Mouse (Mus musculus) intestine, embryonic 16.5 days (tissue): ENCODE results near the gene Cd99l2. TPM values are rescaled to one million over a fixed set of nuclear protein-coding genes. Genes with fewer than 3 reads are reported as not detected.

ENCODE experiments used
- ATAC-seq: fragments of 200-750 bp; cut with Nextera tagmentation; 2 replicates; pipeline ENCODE4 v1.8.0; 2017; ENCODE audit warnings: moderate TSS enrichment, moderate library complexity
- H3K27ac ChIP-seq: fragments of 300-500 bp; sonication (generic); 2 replicates; pipeline ENCODE4 v1.5.1; 2014; ENCODE audit warnings: mild to moderate bottlenecking, low read length
- H3K27me3 ChIP-seq: fragments of 300-500 bp; sonication (generic); replicated peaks from 2 replicates; pipeline ENCODE4 v1.6.1; 2014; ENCODE audit warnings: low read length, control low read depth, mixed read lengths; ENCODE audit not compliant: control insufficient read depth, insufficient read depth
- H3K36me3 ChIP-seq: fragments of 300-500 bp; sonication (generic); 2 replicates; pipeline ENCODE4 v1.6.1; 2014; ENCODE audit warnings: low read length, control low read depth; ENCODE audit not compliant: control insufficient read depth, insufficient read depth
- H3K4me1 ChIP-seq: fragments of 300-500 bp; sonication (generic); 2 replicates; pipeline ENCODE4 v1.6.1; 2014; ENCODE audit warnings: low read length, control low read depth, mixed read lengths; ENCODE audit not compliant: control insufficient read depth, insufficient read depth
- H3K4me2 ChIP-seq: fragments of 300-500 bp; sonication (generic); 2 replicates; pipeline ENCODE4 v1.6.1; 2014; ENCODE audit warnings: low read depth, low read length, control low read depth
- H3K4me3 ChIP-seq: fragments of 300-500 bp; sonication (generic); 2 replicates; pipeline ENCODE4 v1.5.1; 2014; ENCODE audit warnings: mild to moderate bottlenecking, low read length
- H3K9ac ChIP-seq: fragments of 300-500 bp; sonication (generic); 2 replicates; pipeline ENCODE4 v1.6.1; 2014; ENCODE audit warnings: low read depth, low read length
- H3K9me3 ChIP-seq: fragments of 300-500 bp; sonication (generic); 2 replicates; pipeline ENCODE4 v1.6.1; 2016; ENCODE audit warnings: low read length, control low read depth; ENCODE audit not compliant: control insufficient read depth
- WGBS: fragments of 180-500 bp; shearing (Covaris S2); extraction: QIAGEN DNeasy Blood & Tissue Kit; methylation state at CpG from one replicate; pipeline ENCODE4 v1.1.7; 2014; 5-methylcytosine and 5-hydroxymethylcytosine counted together
- microRNA-seq: library from miRNA; unstranded; fragments of <30 nt; microRNA quantifications from one replicate; pipeline ENCODE4, GENCODE M21; 2016
- polyA plus RNA-seq: library from polyadenylated mRNA; unstranded; fragments of >200 nt; fragmentation: Nextera tagmentation; extraction: Ambion mirVana; gene quantifications from 2 replicates; pipeline ENCODE4 v1.2.1, GENCODE M21; 2015

Cd99l2 gene
- polyA plus RNA-seq, 1 experiment from 2014 or later: 22.0 TPM

DNA sequence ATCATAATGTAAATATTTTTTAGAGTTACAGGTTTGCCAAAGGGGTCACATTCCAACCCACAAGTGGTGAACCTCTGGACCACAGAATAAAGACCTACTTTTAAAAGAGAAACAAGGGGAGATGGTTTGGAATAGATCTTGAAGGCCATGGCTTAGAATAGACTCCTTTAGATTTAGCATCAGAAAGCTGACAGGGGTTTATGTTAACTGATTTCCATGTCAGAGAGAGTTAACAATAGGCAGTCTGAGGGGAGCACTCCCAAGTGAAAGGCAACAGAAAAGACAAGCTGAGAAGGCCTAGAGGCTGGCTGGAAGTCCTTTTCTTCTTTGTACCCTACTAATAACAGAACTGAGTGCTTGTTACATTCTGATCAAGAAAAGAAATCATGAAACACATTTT lies 86.4 kb downstream of the Cd99l2 start:
- no peak for ATAC-seq

DNA sequence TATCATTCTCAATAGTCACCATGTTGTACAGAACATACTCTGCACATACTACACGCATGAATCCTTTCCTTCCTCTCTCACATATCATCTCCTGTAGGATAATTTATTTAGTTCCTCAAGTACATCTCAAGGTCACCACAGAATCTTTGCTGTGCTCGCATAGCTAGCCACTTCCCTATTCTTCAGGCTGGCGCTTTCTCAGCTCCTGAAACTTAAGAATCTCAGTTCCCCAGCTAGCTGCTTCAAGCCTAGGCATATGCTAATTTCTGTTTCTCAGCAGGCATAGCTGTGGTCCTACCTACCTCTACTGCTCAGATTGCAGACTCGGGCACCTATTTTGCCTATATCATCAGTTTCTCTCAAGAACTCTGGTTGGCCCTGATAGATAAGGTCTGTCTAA lies 96.3 kb downstream of the Cd99l2 start:
- H3K9ac ChIP-seq: no peak overlapping the region
- ATAC-seq: no peak
- H3K36me3 ChIP-seq: no peaks in the 10 kb centered on the region
- H3K4me3 ChIP-seq: no peak overlapping the region
- WGBS: 75% methylated on average over 4 of the region's 4 CpGs
- no peaks in the 10 kb centered on the region for H3K27me3 ChIP-seq
- no peaks in the 10 kb centered on the region for H3K9me3 ChIP-seq
- H3K4me2 ChIP-seq: no peak overlapping the region
- no peaks in the 10 kb centered on the region for H3K4me1 ChIP-seq
- no peak overlapping the region for H3K27ac ChIP-seq

More for the DNA sequence above, 86.4 kb downstream of the Cd99l2 start:
- no peak overlapping the region for H3K4me2 ChIP-seq
- no peaks in the 10 kb centered on the region for H3K27me3 ChIP-seq
- no peak overlapping the region for H3K9ac ChIP-seq
- no peaks in the 10 kb centered on the region for H3K9me3 ChIP-seq
- H3K27ac ChIP-seq: no peak overlapping the region
- no peaks in the 10 kb centered on the region for H3K36me3 ChIP-seq
- H3K4me1 ChIP-seq: no peaks in the 10 kb centered on the region
- no peak overlapping the region for H3K4me3 ChIP-seq

DNA sequence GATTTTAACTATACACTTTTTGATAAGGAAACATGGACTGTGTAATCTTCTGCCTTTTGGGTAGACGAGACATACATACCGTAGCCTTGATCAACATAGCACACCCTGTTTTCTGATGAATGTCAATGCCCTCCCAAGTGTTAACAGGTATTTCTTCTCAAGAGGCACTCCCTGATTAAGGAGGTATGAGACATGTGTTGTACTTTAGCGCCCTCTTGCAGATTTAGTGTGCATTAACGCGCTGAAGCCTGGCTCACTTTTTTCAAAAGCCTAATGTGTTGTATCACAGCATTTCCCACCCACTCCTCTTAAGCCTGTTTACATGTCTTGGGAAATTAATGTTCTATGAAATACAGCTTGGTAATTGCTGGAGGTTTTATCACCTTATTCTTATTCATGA lies 111.1 kb downstream of the Cd99l2 start:
- Histone ChIP-seq H3K4me3 (no peak overlapping the region), H3K36me3 (no peaks in the 10 kb centered on the region), H3K27ac (no peak overlapping the region), H3K27me3 (no peaks in the 10 kb centered on the region), H3K4me2 (no peak overlapping the region), H3K9me3 (no peaks in the 10 kb centered on the region), H3K9ac (no peak overlapping the region), H3K4me1 (no peaks in the 10 kb centered on the region)
- 41% methylated on average over 5 of the region's 5 CpGs for WGBS
- ATAC-seq: no peak

DNA sequence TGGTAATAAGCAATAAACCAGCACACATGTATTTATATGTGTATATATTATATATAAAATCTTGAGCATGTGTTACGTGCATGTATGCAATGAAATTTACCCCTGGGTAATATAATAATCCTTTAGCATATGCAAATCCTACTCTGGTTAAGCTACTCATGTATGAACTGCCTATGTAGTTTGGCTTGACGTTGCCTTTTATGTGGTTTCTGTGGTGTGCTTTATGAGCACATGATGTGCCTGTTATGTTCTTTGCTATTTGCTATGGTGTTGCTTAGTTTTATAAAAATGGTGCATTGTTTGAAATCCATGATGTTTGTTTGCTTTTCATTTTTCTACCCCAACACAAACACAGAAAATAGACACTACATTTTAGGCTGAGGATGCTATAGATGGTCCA lies 114.2 kb downstream of the Cd99l2 start:
- Histone ChIP-seq H3K36me3 (no peaks in the 10 kb centered on the region), H3K4me2 (no peak overlapping the region), H3K4me1 (no peaks in the 10 kb centered on the region), H3K9me3 (no peaks in the 10 kb centered on the region), H3K9ac (no peak overlapping the region), H3K27me3 (no peaks in the 10 kb centered on the region), H3K4me3 (no peak overlapping the region), H3K27ac (no peak overlapping the region)
- WGBS: 79% methylated on average over 2 of the region's 2 CpGs
- no peak for ATAC-seq

DNA sequence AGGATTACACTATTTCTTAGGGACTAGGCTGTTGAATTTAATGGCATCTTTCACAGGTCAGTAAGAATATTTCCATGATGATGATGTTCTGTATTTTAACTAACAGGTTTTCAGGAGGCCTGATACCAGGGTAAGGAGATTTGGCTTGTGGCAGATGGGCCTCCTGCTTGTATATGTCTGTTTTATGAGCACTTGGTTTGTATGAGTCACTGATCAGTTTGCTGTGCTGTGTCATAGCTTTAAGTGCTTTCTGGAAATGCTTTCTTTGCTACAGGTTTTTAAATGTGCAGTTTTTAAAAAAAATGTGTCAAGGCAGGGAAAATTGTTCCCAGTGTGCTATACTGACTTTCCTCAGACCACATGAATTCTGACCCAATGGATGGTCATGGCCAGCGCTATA lies 115.9 kb downstream of the Cd99l2 start:
- H3K27ac ChIP-seq: no peak overlapping the region
- H3K4me3 ChIP-seq: no peak overlapping the region
- no peaks in the 10 kb centered on the region for H3K9me3 ChIP-seq
- no peak overlapping the region for H3K4me2 ChIP-seq
- no peaks in the 10 kb centered on the region for H3K27me3 ChIP-seq
- no peak overlapping the region for H3K9ac ChIP-seq
- no peaks in the 10 kb centered on the region for H3K4me1 ChIP-seq
- WGBS: 84% methylated on average over 1 of the region's 1 CpGs
- H3K36me3 ChIP-seq: no peaks in the 10 kb centered on the region
- ATAC-seq: no peak

Small RNA genes lying within 50 kb of the gene (microRNA-seq; reads per million reads assigned to microRNA genes)
- gene Gm23945: not detected

Other genes starting within 250 kb of the Cd99l2 start
- 9.3 and 10.9 TPM in 2 replicates for gene Mtmr1, start 128.1 kb downstream of the Cd99l2 start, polyA plus RNA-seq
- gene Hmgb3, start 63.1 kb upstream of the Cd99l2 start, polyA plus RNA-seq: 165 and 205 TPM in 2 replicates
- gene Gpr50, start 170.8 kb upstream of the Cd99l2 start, polyA plus RNA-seq: 0.67 and 2.8 TPM in 2 replicates